Mouse (Mus musculus): ENCODE results near the gene Iah1. TPM values are rescaled to one million over a fixed set of nuclear protein-coding genes. Genes with fewer than 3 reads are reported as not detected.

Gene Iah1
- polyA plus RNA-seq, 1 experiment from 2014 or later, result 38.7 TPM

GRCm38 (mm10) chr12:21320317-21320716 lies 4.1 kb downstream of the Iah1 start:
- Histone ChIP-seq H3K27me3 (no peaks in the 10 kb centered on the region), H3K9me3 (replicated peaks) (no peaks in the 10 kb centered on the region), H3K36me3 (peaks cover 19% of the 10 kb centered on the region), H3K4me1 (replicated peaks) (peaks cover 13% of the 10 kb centered on the region; the same call in 1 of the 2 replicates), H3K27ac (no peak overlapping the region), H3K9ac (no peak overlapping the region), H3K4me2 (no peak overlapping the region), H3K4me3 (no peak overlapping the region)
- WGBS, result 76% methylated on average over 4 of the region's 4 CpGs
- ATAC-seq (replicated peaks; ENCODE audit: insufficient number of reproducible peaks, insufficient read depth, low FRiP score, low read depth), result no peak

- Histone ChIP-seq H3K36me3 (peaks cover 27% of the 10 kb centered on the region), H3K4me3 (no peak overlapping the region), H3K4me1 (replicated peaks) (peaks cover 9% of the 10 kb centered on the region; the same call in 1 of the 2 replicates), H3K27me3 (no peaks in the 10 kb centered on the region), H3K9me3 (replicated peaks) (no peaks in the 10 kb centered on the region), H3K4me2 (no peak overlapping the region), H3K27ac (no peak overlapping the region), H3K9ac (no peak overlapping the region)
- ATAC-seq (replicated peaks; ENCODE audit: insufficient number of reproducible peaks, insufficient read depth, low FRiP score, low read depth), result no peak
- 81% methylated on average over 9 of the region's 9 CpGs for WGBS
These were observed 5.0 kb downstream of the Iah1 start for GRCm38 (mm10) chr12:21321170-21321569.

DNA sequence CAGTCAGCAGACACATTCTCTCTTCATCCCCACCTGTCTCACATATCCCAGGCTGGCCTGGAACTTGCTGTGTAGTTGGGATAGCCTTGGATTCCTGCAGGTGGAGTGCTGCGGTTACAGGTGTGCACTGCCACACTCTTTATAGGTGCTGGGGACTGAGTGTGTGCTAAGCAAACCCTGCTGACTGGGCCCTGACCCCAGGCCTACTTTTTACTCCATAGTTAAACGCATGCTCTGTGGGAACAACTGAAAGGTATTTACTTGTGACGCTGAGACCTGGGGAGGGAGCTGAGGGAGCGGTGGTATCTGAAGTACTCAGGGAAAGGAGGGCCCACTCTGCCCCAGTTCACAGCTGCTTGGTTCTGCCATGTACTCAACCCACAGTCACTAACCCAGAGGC lies 6.1 kb downstream of the Iah1 start:
- H3K4me3 ChIP-seq, result no peak overlapping the region
- no peak overlapping the region for H3K4me2 ChIP-seq
- ATAC-seq (replicated peaks; ENCODE audit: insufficient number of reproducible peaks, insufficient read depth, low FRiP score, low read depth), result peak; percentile 21; the same call in 1 of the 2 replicates
- no peak overlapping the region for H3K9ac ChIP-seq
- H3K27me3 ChIP-seq, result no peaks in the 10 kb centered on the region
- H3K36me3 ChIP-seq, result peaks cover 34% of the 10 kb centered on the region
- no peak overlapping the region for H3K27ac ChIP-seq
- H3K4me1 ChIP-seq (replicated peaks), result peaks cover 1% of the 10 kb centered on the region; the same call in 1 of the 2 replicates
- WGBS, result 92% methylated on average over 4 of the region's 4 CpGs
- no peaks in the 10 kb centered on the region for H3K9me3 ChIP-seq (replicated peaks)

DNA sequence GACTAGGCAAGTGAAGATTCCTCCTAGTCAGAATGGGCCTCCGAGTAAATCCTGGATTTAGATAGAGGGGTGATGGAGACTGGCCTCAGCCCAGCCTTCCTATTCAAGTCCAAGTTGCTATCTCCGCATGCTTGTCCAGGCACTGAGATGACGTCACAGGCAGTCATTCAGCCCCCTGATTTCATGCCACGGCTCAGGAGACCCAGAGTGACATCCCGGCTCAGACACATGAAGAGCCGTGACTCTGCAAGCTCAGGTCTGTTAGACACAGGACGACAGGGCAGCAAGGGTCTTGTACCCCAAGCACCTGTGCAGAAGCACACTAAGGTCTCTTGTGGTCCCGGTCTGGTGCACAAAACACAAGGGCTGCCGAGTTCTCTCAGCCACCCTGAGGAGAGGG lies 6.7 kb downstream of the Iah1 start:
- Histone ChIP-seq H3K27me3 (no peaks in the 10 kb centered on the region), H3K9me3 (replicated peaks) (no peaks in the 10 kb centered on the region), H3K4me2 (no peak overlapping the region), H3K4me1 (replicated peaks) (no peaks in the 10 kb centered on the region), H3K36me3 (peaks cover 34% of the 10 kb centered on the region), H3K4me3 (no peak overlapping the region), H3K9ac (no peak overlapping the region), H3K27ac (no peak overlapping the region)
- ATAC-seq (replicated peaks; ENCODE audit: insufficient number of reproducible peaks, insufficient read depth, low FRiP score, low read depth), result no peak
- 67% methylated on average over 9 of the region's 9 CpGs for WGBS

- Histone ChIP-seq H3K4me3 (no peak overlapping the region), H3K4me1 (replicated peaks) (no peaks in the 10 kb centered on the region; the same call in 1 of the 2 replicates), H3K9me3 (replicated peaks) (no peaks in the 10 kb centered on the region), H3K9ac (no peak overlapping the region), H3K27me3 (no peaks in the 10 kb centered on the region), H3K27ac (no peak overlapping the region), H3K4me2 (no peak overlapping the region), H3K36me3 (peaks cover 36% of the 10 kb centered on the region)
- no peak for ATAC-seq (replicated peaks; ENCODE audit: insufficient number of reproducible peaks, insufficient read depth, low FRiP score, low read depth)
- WGBS, result 77% methylated on average over 5 of the region's 5 CpGs
These were observed 7.9 kb downstream of the Iah1 start for GRCm38 (mm10) chr12:21324101-21324500.

DNA sequence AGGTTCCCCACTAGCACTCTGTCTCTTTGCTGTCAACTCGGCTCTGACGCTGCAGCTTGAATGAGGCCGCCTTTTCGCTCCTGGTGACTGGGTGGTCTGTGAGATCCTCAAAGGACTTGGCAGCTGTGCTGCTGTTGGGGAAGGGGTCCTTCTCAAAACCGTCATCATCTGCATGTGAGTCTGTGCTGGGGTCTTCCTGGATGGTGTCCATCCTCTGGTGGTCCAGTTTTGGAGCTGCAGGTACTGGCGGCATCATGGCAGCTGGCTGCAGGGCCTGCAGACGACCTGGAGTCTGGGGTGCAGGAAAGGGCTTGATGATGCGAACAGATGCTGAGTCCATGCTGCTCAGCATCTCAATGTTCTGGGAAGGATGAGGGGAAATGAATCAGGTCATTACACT lies 9.1 kb downstream of the Iah1 start:
- WGBS, result 89% methylated on average over 8 of the region's 8 CpGs
- Histone ChIP-seq H3K27ac (no peak overlapping the region), H3K9me3 (replicated peaks) (no peaks in the 10 kb centered on the region), H3K4me3 (no peak overlapping the region), H3K27me3 (no peaks in the 10 kb centered on the region), H3K4me1 (replicated peaks) (peaks cover 4% of the 10 kb centered on the region; the same call in 1 of the 2 replicates), H3K4me2 (no peak overlapping the region), H3K9ac (no peak overlapping the region), H3K36me3 (peaks cover 45% of the 10 kb centered on the region)
- ATAC-seq (replicated peaks; ENCODE audit: insufficient number of reproducible peaks, insufficient read depth, low FRiP score, low read depth), result no peak

GRCm38 (mm10) chr12:21326325-21326724 lies 10.1 kb downstream of the Iah1 start:
- Histone ChIP-seq H3K4me2 (no peak overlapping the region), H3K27me3 (no peaks in the 10 kb centered on the region), H3K36me3 (peaks cover 44% of the 10 kb centered on the region), H3K4me1 (replicated peaks) (peaks cover 8% of the 10 kb centered on the region), H3K4me3 (no peak overlapping the region), H3K9ac (no peak overlapping the region), H3K9me3 (replicated peaks) (no peaks in the 10 kb centered on the region), H3K27ac (no peak overlapping the region)
- WGBS, result 92% methylated on average over 3 of the region's 3 CpGs
- no peak for ATAC-seq (replicated peaks; ENCODE audit: insufficient number of reproducible peaks, insufficient read depth, low FRiP score, low read depth)

DNA sequence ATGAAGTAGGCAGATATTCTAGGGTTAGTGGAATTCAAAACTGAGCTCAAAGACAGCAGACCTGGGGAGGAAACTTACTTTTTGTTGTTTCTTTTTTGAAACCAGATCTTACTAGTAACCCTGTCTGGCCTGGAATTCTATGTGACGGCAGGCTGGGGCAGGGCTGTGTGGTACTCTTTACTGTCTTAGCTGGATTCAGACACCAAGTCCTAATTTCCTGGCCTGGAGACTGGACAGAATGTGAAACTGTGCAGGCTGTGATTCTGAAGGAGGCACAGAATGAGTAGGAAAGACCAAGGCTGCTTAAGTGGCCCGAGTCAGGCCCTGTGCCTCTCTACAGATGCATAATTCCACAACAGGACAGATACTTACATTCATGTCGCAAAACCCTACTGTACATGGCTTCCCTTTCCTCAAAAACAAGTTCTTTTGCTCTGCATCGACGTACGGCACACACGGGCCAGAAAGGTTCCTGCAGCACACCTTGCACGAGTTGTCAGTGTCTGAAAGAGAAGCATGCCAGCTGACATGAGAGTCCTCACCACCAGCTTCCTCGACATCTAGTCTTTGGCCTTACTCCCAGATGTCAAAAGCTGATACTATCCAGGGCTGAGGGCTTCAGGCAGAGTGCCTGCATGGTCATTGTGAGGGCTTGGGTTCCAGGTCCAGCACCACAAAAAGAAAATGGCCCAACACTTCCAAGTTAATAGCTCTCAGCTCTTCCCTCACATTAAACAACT lies 13.6 kb downstream of the Iah1 start:
- WGBS, result 72% methylated on average over 9 of the region's 9 CpGs
- Histone ChIP-seq H3K27me3 (no peaks in the 10 kb centered on the region), H3K4me2 (no peak overlapping the region), H3K36me3 (peaks cover 56% of the 10 kb centered on the region), H3K4me1 (replicated peaks) (peaks cover 14% of the 10 kb centered on the region), H3K4me3 (no peak overlapping the region), H3K9me3 (replicated peaks) (no peaks in the 10 kb centered on the region), H3K9ac (no peak overlapping the region), H3K27ac (no peak overlapping the region)
- ATAC-seq (replicated peaks; ENCODE audit: insufficient number of reproducible peaks, insufficient read depth, low FRiP score, low read depth), result no peak

GRCm38 (mm10) chr12:21330961-21331576 lies 14.9 kb downstream of the Iah1 start:
- no peak overlapping the region for H3K4me2 ChIP-seq
- ATAC-seq (replicated peaks; ENCODE audit: insufficient number of reproducible peaks, insufficient read depth, low FRiP score, low read depth), result 0 out of 2 replicates have a peak, but pooled peaks have one; percentile 35
- H3K27ac ChIP-seq, result 0 out of 2 replicates have a peak overlapping the region, but pooled peaks have one; percentile 9
- 77% methylated on average over 10 of the region's 10 CpGs for WGBS
- H3K36me3 ChIP-seq, result peaks cover 50% of the 10 kb centered on the region
- no peak overlapping the region for H3K4me3 ChIP-seq
- H3K27me3 ChIP-seq, result no peaks in the 10 kb centered on the region
- H3K4me1 ChIP-seq (replicated peaks), result peaks cover 14% of the 10 kb centered on the region
- H3K9ac ChIP-seq, result no peak overlapping the region
- no peaks in the 10 kb centered on the region for H3K9me3 ChIP-seq (replicated peaks)

- Histone ChIP-seq H3K9ac (no peak overlapping the region), H3K4me3 (no peak overlapping the region), H3K9me3 (replicated peaks) (no peaks in the 10 kb centered on the region), H3K27ac (no peak overlapping the region), H3K36me3 (peaks cover 44% of the 10 kb centered on the region), H3K4me2 (no peak overlapping the region), H3K4me1 (replicated peaks) (peaks cover 14% of the 10 kb centered on the region), H3K27me3 (no peaks in the 10 kb centered on the region)
- ATAC-seq (replicated peaks; ENCODE audit: insufficient number of reproducible peaks, insufficient read depth, low FRiP score, low read depth), result no peak
- WGBS, result 80% methylated on average over 6 of the region's 6 CpGs
These were observed 15.5 kb downstream of the Iah1 start for GRCm38 (mm10) chr12:21331711-21332110.

DNA sequence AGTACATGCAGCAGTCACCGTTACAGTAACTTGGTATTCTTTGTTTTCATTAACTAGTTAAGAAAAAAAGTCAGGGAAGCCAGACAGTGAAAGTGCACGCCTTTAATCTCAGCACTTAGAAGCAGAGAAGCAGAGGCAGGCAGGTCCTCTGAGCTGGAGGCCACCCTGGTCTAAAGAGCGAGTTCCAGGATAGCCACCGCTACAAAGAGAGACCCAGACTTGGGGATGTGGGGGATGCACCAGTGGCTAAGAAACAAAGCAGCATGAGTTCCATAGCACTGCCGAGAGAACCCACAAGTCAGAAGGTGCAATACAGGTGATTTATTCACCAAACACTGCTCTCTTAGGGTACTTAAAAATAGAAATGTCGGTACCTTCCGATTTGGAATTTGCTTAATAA lies 16.8 kb downstream of the Iah1 start:
- 93% methylated on average over 7 of the region's 7 CpGs for WGBS
- no peak overlapping the region for H3K4me2 ChIP-seq
- H3K9me3 ChIP-seq (replicated peaks), result no peaks in the 10 kb centered on the region
- no peaks in the 10 kb centered on the region for H3K27me3 ChIP-seq
- no peak for ATAC-seq (replicated peaks; ENCODE audit: insufficient number of reproducible peaks, insufficient read depth, low FRiP score, low read depth)
- peaks cover 42% of the 10 kb centered on the region for H3K36me3 ChIP-seq
- no peak overlapping the region for H3K9ac ChIP-seq
- no peak overlapping the region for H3K4me3 ChIP-seq
- H3K27ac ChIP-seq, result no peak overlapping the region
- H3K4me1 ChIP-seq (replicated peaks), result peaks cover 14% of the 10 kb centered on the region

GRCm38 (mm10) chr12:21333766-21334165 lies 17.6 kb downstream of the Iah1 start:
- no peaks in the 10 kb centered on the region for H3K27me3 ChIP-seq
- no peak overlapping the region for H3K9ac ChIP-seq
- H3K36me3 ChIP-seq, result peaks cover 41% of the 10 kb centered on the region
- H3K4me3 ChIP-seq, result no peak overlapping the region
- 89% methylated on average over 5 of the region's 5 CpGs for WGBS
- H3K4me1 ChIP-seq (replicated peaks), result peaks cover 14% of the 10 kb centered on the region
- no peak overlapping the region for H3K4me2 ChIP-seq
- no peak overlapping the region for H3K27ac ChIP-seq
- H3K9me3 ChIP-seq (replicated peaks), result no peaks in the 10 kb centered on the region
- no peak for ATAC-seq (replicated peaks; ENCODE audit: insufficient number of reproducible peaks, insufficient read depth, low FRiP score, low read depth)

Measured in heart, embryonic 15.5 days (tissue).